Mouse (Mus musculus) frontal cortex, adult 2 months (tissue): ENCODE data around the gene Ly6g6e. TPM values are rescaled to one million over a fixed set of nuclear protein-coding genes. Genes with fewer than 3 reads are reported as not detected.

ENCODE experiments used
- DNase-seq, 2 experiments: peaks; one replicate each; pipeline ENCODE4 v3.0.0; 2022; ENCODE audit warnings: low spot score in 1 of 2; ENCODE audit errors: extremely low spot score in 1 of 2
- polyA plus RNA-seq: library from polyadenylated mRNA; depleted of rRNA; stranded (reverse); fragments of >200 nt; gene quantifications from 2 replicates; pipeline ENCODE4 v1.2.3, GENCODE M21; 2012

Gene Ly6g6e
- polyA plus RNA-seq, 1 experiment, result 65.5 TPM

GRCm38 (mm10) chr17:35048932-35049440 lies 27.7 kb upstream of the Ly6g6e start:
- DNase-seq, result no peak

- DNase-seq, result no peak
Measured at GRCm38 (mm10) chr17:35049561-35050016, 27.1 kb upstream of the Ly6g6e start, which contains the start of gene Clic1. TSS of gene Clic1 (plus strand) at chr17:35049966.

GRCm38 (mm10) chr17:35050126-35050750 lies 26.5 kb upstream of the Ly6g6e start:
- DNase-seq, result no peak

GRCm38 (mm10) chr17:35051156-35052086 lies 25.3 kb upstream of the Ly6g6e start:
- no peak for DNase-seq

GRCm38 (mm10) chr17:35052271-35052798 lies 24.4 kb upstream of the Ly6g6e start:
- no peak for DNase-seq

GRCm38 (mm10) chr17:35055691-35056495 lies 20.8 kb upstream of the Ly6g6e start:
- DNase-seq, result no peak

GRCm38 (mm10) chr17:35057090-35057489 lies 19.6 kb upstream of the Ly6g6e start:
- no peak for DNase-seq

GRCm38 (mm10) chr17:35058316-35058715 lies 18.4 kb upstream of the Ly6g6e start:
- no peak for DNase-seq

- DNase-seq, result peak in 1 of 2 experiments; percentile 75
Measured at GRCm38 (mm10) chr17:35058911-35059892, 17.5 kb upstream of the Ly6g6e start, which contains the start of gene Ddah2. TSS of gene Ddah2 (plus strand) at chr17:35059035.

GRCm38 (mm10) chr17:35060071-35060470 lies 16.6 kb upstream of the Ly6g6e start:
- DNase-seq, result no peak

GRCm38 (mm10) chr17:35060737-35061297 lies 15.9 kb upstream of the Ly6g6e start:
- no peak for DNase-seq

GRCm38 (mm10) chr17:35061299-35061698 lies 15.4 kb upstream of the Ly6g6e start:
- no peak for DNase-seq

GRCm38 (mm10) chr17:35063466-35063865 lies 13.2 kb upstream of the Ly6g6e start:
- no peak for DNase-seq

- no peak for DNase-seq
Measured at GRCm38 (mm10) chr17:35064378-35064877, 12.3 kb upstream of the Ly6g6e start.

- no peak for DNase-seq
Measured at GRCm38 (mm10) chr17:35064951-35065947, 11.5 kb upstream of the Ly6g6e start, which contains the start of gene Ly6g6c. TSS of gene Ly6g6c (plus strand) at chr17:35065388.

- DNase-seq, result no peak
Measured at GRCm38 (mm10) chr17:35066084-35066483, 10.6 kb upstream of the Ly6g6e start, which contains the start of gene Mpig6b. TSS of gene Mpig6b (minus strand) at chr17:35066184.
